Mouse (Mus musculus) thymus, adult 2 months (tissue): ENCODE measurements around the gene Gm5134. TPM values are rescaled to one million over a fixed set of nuclear protein-coding genes. Genes with fewer than 3 reads are reported as not detected.

ENCODE experiments used
- DNase-seq: peaks from one replicate; pipeline ENCODE4 v3.0.0; 2021
- H3K27ac ChIP-seq: fragments of 200-500 bp; 2 replicates; pipeline ENCODE4 v1.5.1; 2012; ENCODE audit warnings: low read length, control low read depth; ENCODE audit not compliant: control insufficient read depth, insufficient read depth
- H3K27me3 ChIP-seq: fragments of 200-500 bp; 2 replicates; pipeline ENCODE4 v1.6.1; 2012; ENCODE audit warnings: mild to moderate bottlenecking, low read length, moderate library complexity, mixed read lengths; ENCODE audit not compliant: control insufficient read depth, insufficient read depth
- H3K36me3 ChIP-seq: fragments of 200-500 bp; 2 replicates; pipeline ENCODE4 v1.6.1; 2012; ENCODE audit warnings: mild to moderate bottlenecking, low read length, moderate library complexity; ENCODE audit not compliant: control insufficient read depth, insufficient read depth
- H3K4me1 ChIP-seq: fragments of 200-500 bp; replicated peaks from 2 replicates; pipeline ENCODE4 v1.6.1; 2012; ENCODE audit warnings: low read length; ENCODE audit not compliant: control insufficient read depth, insufficient read depth
- H3K4me3 ChIP-seq: fragments of 200-500 bp; 2 replicates; pipeline ENCODE4 v1.5.1; 2012; ENCODE audit warnings: mild to moderate bottlenecking, low read length, control low read depth, moderate library complexity; ENCODE audit not compliant: control insufficient read depth, insufficient read depth
- CTCF ChIP-seq: fragments of 200-500 bp; IDR thresholded peaks from 2 replicates; pipeline ENCODE4 v1.5.1; 2012; ENCODE audit warnings: mild to moderate bottlenecking, control low read depth, low read length, moderate library complexity, borderline replicate concordance; ENCODE audit not compliant: control insufficient read depth, poor library complexity, insufficient read depth; ENCODE audit errors: extremely low read depth
- POLR2A ChIP-seq: fragments of 200-500 bp; IDR thresholded peaks from 2 replicates; pipeline ENCODE4 v1.6.1; 2012; ENCODE audit warnings: mild to moderate bottlenecking, low read length, control low read depth, moderate library complexity; ENCODE audit not compliant: control insufficient read depth, poor library complexity, insufficient read depth; ENCODE audit errors: extremely low read depth
- WGBS: fragments of 180-500 bp; shearing (Covaris S2); methylation state at CpG from one replicate; pipeline ENCODE4 v1.1.7; 2018; 5-methylcytosine and 5-hydroxymethylcytosine counted together
- polyA plus RNA-seq: library from polyadenylated mRNA; depleted of rRNA; stranded (reverse); fragments of >200 nt; gene quantifications from 2 replicates; pipeline ENCODE4 v1.2.3, GENCODE M21; 2012

Gm5134 gene
- polyA plus RNA-seq, 1 experiment, result 4.0 TPM

- WGBS, result 85% methylated on average over 11 of the region's 11 CpGs
- TF ChIP-seq CTCF (no peak), POLR2A (no peak)
- no peak for DNase-seq
- Histone ChIP-seq H3K4me1 (no peaks in the 10 kb centered on the region), H3K27me3 (no peaks in the 10 kb centered on the region), H3K27ac (no peak overlapping the region), H3K4me3 (no peak overlapping the region), H3K36me3 (no peaks in the 10 kb centered on the region)
Measured at GRCm38 (mm10) chr10:75944066-75944772, 10.1 kb upstream of the Gm5134 start.

- no peak for TF ChIP-seq POLR2A
- no peak overlapping the region for H3K27ac ChIP-seq
- H3K4me3 ChIP-seq, result no peak overlapping the region
- H3K36me3 ChIP-seq, result no peaks in the 10 kb centered on the region
- H3K27me3 ChIP-seq, result no peaks in the 10 kb centered on the region
- H3K4me1 ChIP-seq, result no peaks in the 10 kb centered on the region
- WGBS, result 97% methylated on average over 7 of the region's 7 CpGs
- DNase-seq, result no peak
Measured at GRCm38 (mm10) chr10:75945213-75945612, 9.1 kb upstream of the Gm5134 start.

- no peaks in the 10 kb centered on the region for H3K27me3 ChIP-seq
- 84% methylated on average over 7 of the region's 7 CpGs for WGBS
- H3K27ac ChIP-seq, result no peak overlapping the region
Measured at GRCm38 (mm10) chr10:75945896-75946295, 8.4 kb upstream of the Gm5134 start.

GRCm38 (mm10) chr10:75948079-75948478 lies 6.2 kb upstream of the Gm5134 start:
- WGBS, result 74% methylated on average over 5 of the region's 5 CpGs
- H3K4me3 ChIP-seq, result no peak overlapping the region
- TF ChIP-seq CTCF, result no peak
- no peak for TF ChIP-seq POLR2A
- H3K27ac ChIP-seq, result no peak overlapping the region
- no peaks in the 10 kb centered on the region for H3K36me3 ChIP-seq
- DNase-seq, result no peak
- peaks cover 10% of the 10 kb centered on the region for H3K4me1 ChIP-seq
- no peaks in the 10 kb centered on the region for H3K27me3 ChIP-seq

More at GRCm38 (mm10) chr10:75945896-75946295, 8.4 kb upstream of the Gm5134 start:
- no peak overlapping the region for H3K4me3 ChIP-seq
- no peak for TF ChIP-seq CTCF
- TF ChIP-seq POLR2A, result no peak
- no peak for DNase-seq
- peaks cover 4% of the 10 kb centered on the region for H3K4me1 ChIP-seq
- no peaks in the 10 kb centered on the region for H3K36me3 ChIP-seq

GRCm38 (mm10) chr10:75949053-75950045 lies 5.0 kb upstream of the Gm5134 start:
- TF ChIP-seq CTCF, result no peak
- no peak for TF ChIP-seq POLR2A
- WGBS, result 76% methylated on average over 22 of the region's 22 CpGs
- no peaks in the 10 kb centered on the region for H3K27me3 ChIP-seq
- no peak overlapping the region for H3K4me3 ChIP-seq
- H3K36me3 ChIP-seq, result no peaks in the 10 kb centered on the region
- H3K27ac ChIP-seq, result no peak overlapping the region
- peaks cover 15% of the 10 kb centered on the region for H3K4me1 ChIP-seq
- DNase-seq, result no peak

GRCm38 (mm10) chr10:75950791-75951210 lies 3.5 kb upstream of the Gm5134 start:
- 25% methylated on average over 23 of the region's 23 CpGs for WGBS
- peak; percentile 32 for DNase-seq
- H3K27ac ChIP-seq, result no peak overlapping the region
- peak overlapping the region; percentile 33 for H3K4me3 ChIP-seq
- no peaks in the 10 kb centered on the region for H3K27me3 ChIP-seq
- TF ChIP-seq POLR2A, result no peak
- no peaks in the 10 kb centered on the region for H3K36me3 ChIP-seq
- peaks cover 19% of the 10 kb centered on the region for H3K4me1 ChIP-seq
